Mouse (Mus musculus): ENCODE data around the gene Ehhadh.
"Not testable (repeated sequence)": the region's sequence is repeated elsewhere in the genome, so short reads cannot be mapped to it uniquely, and the experiment has no call there.

Ehhadh gene

GRCm38 (mm10) chr16:21787516-21788353, at the start of gene Ehhadh:
Gene Ehhadh (minus strand): TSS chr16:21787807.
- DNase-seq (ENCODE audit: low read depth, low spot score), result no peak

- DNase-seq (ENCODE audit: low read depth, low spot score), result no peak
Measured at GRCm38 (mm10) chr16:21836311-21837072, 48.9 kb upstream of the Ehhadh start.

- no peak for DNase-seq (ENCODE audit: low read depth, low spot score)
Measured at GRCm38 (mm10) chr16:21835584-21835931, 48.0 kb upstream of the Ehhadh start.

GRCm38 (mm10) chr16:21834866-21835583, 47.4 kb upstream of the Ehhadh start:
- DNase-seq (ENCODE audit: low read depth, low spot score), result no peak

GRCm38 (mm10) chr16:21833970-21834369, 46.4 kb upstream of the Ehhadh start:
- DNase-seq (ENCODE audit: low read depth, low spot score), result no peak

GRCm38 (mm10) chr16:21833469-21833868, 45.9 kb upstream of the Ehhadh start:
- no peak for DNase-seq (ENCODE audit: low read depth, low spot score)

GRCm38 (mm10) chr16:21831764-21832163, 44.2 kb upstream of the Ehhadh start:
- no peak for DNase-seq (ENCODE audit: low read depth, low spot score)

GRCm38 (mm10) chr16:21830784-21831183, 43.2 kb upstream of the Ehhadh start:
- DNase-seq (ENCODE audit: low read depth, low spot score), result no peak

GRCm38 (mm10) chr16:21829711-21830110, 42.1 kb upstream of the Ehhadh start:
- no peak for DNase-seq (ENCODE audit: low read depth, low spot score)

- no peak for DNase-seq (ENCODE audit: low read depth, low spot score)
Measured at GRCm38 (mm10) chr16:21827581-21827980, 40.0 kb upstream of the Ehhadh start.

- no peak for DNase-seq (ENCODE audit: low read depth, low spot score)
Measured at GRCm38 (mm10) chr16:21827153-21827552, 39.5 kb upstream of the Ehhadh start.

- DNase-seq (ENCODE audit: low read depth, low spot score), result no peak
Measured at GRCm38 (mm10) chr16:21825612-21826031, 38.0 kb upstream of the Ehhadh start.

- DNase-seq (ENCODE audit: low read depth, low spot score), result no peak
Measured at GRCm38 (mm10) chr16:21818629-21819028, 31.0 kb upstream of the Ehhadh start.

GRCm38 (mm10) chr16:21818132-21818531, 30.5 kb upstream of the Ehhadh start:
- DNase-seq (ENCODE audit: low read depth, low spot score), result no peak

- no peak for DNase-seq (ENCODE audit: low read depth, low spot score)
Measured at GRCm38 (mm10) chr16:21815669-21816010, 28.0 kb upstream of the Ehhadh start.

- DNase-seq (ENCODE audit: low read depth, low spot score), result no peak
Measured at GRCm38 (mm10) chr16:21814861-21815668, 27.5 kb upstream of the Ehhadh start.

- no peak for DNase-seq (ENCODE audit: low read depth, low spot score)
Measured at GRCm38 (mm10) chr16:21813164-21813834, 25.7 kb upstream of the Ehhadh start.

GRCm38 (mm10) chr16:21807786-21808185, 20.2 kb upstream of the Ehhadh start:
- not testable (repeated sequence) for DNase-seq (ENCODE audit: low read depth, low spot score)

- DNase-seq (ENCODE audit: low read depth, low spot score), result no peak
Measured at GRCm38 (mm10) chr16:21806892-21807291, 19.3 kb upstream of the Ehhadh start.

GRCm38 (mm10) chr16:21804258-21804657, 16.7 kb upstream of the Ehhadh start:
- DNase-seq (ENCODE audit: low read depth, low spot score), result no peak

- DNase-seq (ENCODE audit: low read depth, low spot score), result no peak
Measured at GRCm38 (mm10) chr16:21795071-21795470, 7.5 kb upstream of the Ehhadh start.

Measured in brain, embryonic 18.5 days (tissue).